Mouse (Mus musculus): ENCODE results near the gene Wnt4.
A peak's percentile ranks its signal among the peaks of the same experiment; 100 is the strongest.

The Wnt4 gene

GRCm38 (mm10) chr4:137308377-137308776 lies 31.1 kb downstream of the Wnt4 start:
- DNase-seq = peak; percentile 45

GRCm38 (mm10) chr4:137313511-137313910 lies 36.2 kb downstream of the Wnt4 start:
- DNase-seq = no peak

GRCm38 (mm10) chr4:137314561-137314960 lies 37.3 kb downstream of the Wnt4 start:
- no peak for DNase-seq

- DNase-seq = no peak
Measured at GRCm38 (mm10) chr4:137315061-137315460, 37.8 kb downstream of the Wnt4 start.

GRCm38 (mm10) chr4:137316027-137316770 lies 38.9 kb downstream of the Wnt4 start:
- no peak for DNase-seq

GRCm38 (mm10) chr4:137324926-137325325 lies 47.6 kb downstream of the Wnt4 start:
- no peak for DNase-seq

GRCm38 (mm10) chr4:137326494-137326893 lies 49.2 kb downstream of the Wnt4 start:
- DNase-seq = peak; percentile 62

- no peak for DNase-seq
Measured at GRCm38 (mm10) chr4:137332051-137332450, 54.8 kb downstream of the Wnt4 start.

- DNase-seq = no peak
Measured at GRCm38 (mm10) chr4:137336468-137336867, 59.2 kb downstream of the Wnt4 start.

GRCm38 (mm10) chr4:137339415-137339814 lies 62.1 kb downstream of the Wnt4 start:
- DNase-seq = no peak

GRCm38 (mm10) chr4:137342816-137343215 lies 65.5 kb downstream of the Wnt4 start:
- no peak for DNase-seq

- DNase-seq = no peak
Measured at GRCm38 (mm10) chr4:137345112-137345511, 67.8 kb downstream of the Wnt4 start.

- no peak for DNase-seq
Measured at GRCm38 (mm10) chr4:137345790-137346189, 68.5 kb downstream of the Wnt4 start.
